Mouse (Mus musculus) forebrain, embryonic 14.5 days (tissue): ENCODE measurements around the gene Scgb1b30. TPM values are rescaled to one million over a fixed set of nuclear protein-coding genes. Genes with fewer than 3 reads are reported as not detected.

Experiments
- ATAC-seq: fragments of 200-750 bp; cut with Nextera tagmentation; 2 replicates; pipeline ENCODE4 v1.8.0; 2017; ENCODE audit warnings: mild to moderate bottlenecking, moderate library complexity
- DNase-seq: peaks from one replicate; pipeline ENCODE4 v3.0.0-alpha.2; 2015; ENCODE audit warnings: low spot score
- H3K27ac ChIP-seq: fragments of 300-500 bp; sonication (generic); 2 replicates; pipeline ENCODE4 v1.5.1; 2014; ENCODE audit warnings: low read depth, mild to moderate bottlenecking, control low read depth, low read length, moderate library complexity
- H3K27me3 ChIP-seq: fragments of 300-500 bp; sonication (generic); replicated peaks from 2 replicates; pipeline ENCODE4 v1.6.1; 2014; ENCODE audit warnings: low read length, control low read depth, mixed read lengths; ENCODE audit not compliant: control insufficient read depth, insufficient read depth
- H3K36me3 ChIP-seq: fragments of 300-500 bp; sonication (generic); 2 replicates; pipeline ENCODE4 v1.6.1; 2014; ENCODE audit warnings: low read length, control low read depth; ENCODE audit not compliant: control insufficient read depth, insufficient read depth
- H3K4me1 ChIP-seq: fragments of 300-500 bp; sonication (generic); 2 replicates; pipeline ENCODE4 v1.6.1; 2014; ENCODE audit warnings: antibody characterized with exemption, low read length, control low read depth; ENCODE audit not compliant: control insufficient read depth, insufficient read depth
- H3K4me2 ChIP-seq: fragments of 300-500 bp; sonication (generic); 2 replicates; pipeline ENCODE4 v1.6.1; 2014; ENCODE audit warnings: mild to moderate bottlenecking, control low read depth, low read length
- H3K4me3 ChIP-seq: fragments of 300-500 bp; sonication (generic); 2 replicates; pipeline ENCODE4 v1.5.1; 2014; ENCODE audit warnings: low read depth, low read length, control low read depth
- H3K9ac ChIP-seq: fragments of 300-500 bp; sonication (generic); 2 replicates; pipeline ENCODE4 v1.6.1; 2014; ENCODE audit warnings: mild to moderate bottlenecking, low read length, control low read depth, moderate library complexity
- H3K9me3 ChIP-seq: fragments of 300-500 bp; sonication (generic); replicated peaks from 2 replicates; pipeline ENCODE4 v1.6.1; 2016; ENCODE audit warnings: low read length, control low read depth, mixed read lengths; ENCODE audit not compliant: control insufficient read depth
- WGBS: fragments of 180-500 bp; shearing (Covaris S2); extraction: QIAGEN DNeasy Blood & Tissue Kit; methylation state at CpG from one replicate; pipeline ENCODE4 v1.1.7; 2014; 5-methylcytosine and 5-hydroxymethylcytosine counted together
- polyA plus RNA-seq: library from polyadenylated mRNA; unstranded; fragments of >200 nt; fragmentation: Nextera tagmentation; extraction: Ambion mirVana; gene quantifications from 2 replicates; pipeline ENCODE4 v1.2.1, GENCODE M21; 2014

Gene Scgb1b30
- polyA plus RNA-seq, 1 experiment from 2014 or later = not detected

GRCm38 (mm10) chr7:34126291-34126690 is 31.1 kb downstream of the Scgb1b30 start:
- Histone ChIP-seq H3K36me3 (0 out of 2 replicates have a peak, but pooled peaks cover 5% of the 10 kb centered on the region), H3K27ac (no peak overlapping the region), H3K9me3 (no peaks in the 10 kb centered on the region), H3K4me2 (no peak overlapping the region), H3K4me1 (peaks cover under 1% of the 10 kb centered on the region; the same call in 1 of the 2 replicates), H3K9ac (no peak overlapping the region), H3K27me3 (no peaks in the 10 kb centered on the region), H3K4me3 (no peak overlapping the region)
- ATAC-seq (no peak), DNase-seq (no peak)
- WGBS = 86% methylated on average over 3 of the region's 3 CpGs

GRCm38 (mm10) chr7:34131118-34131517 is 35.9 kb downstream of the Scgb1b30 start:
- H3K9me3 ChIP-seq = no peaks in the 10 kb centered on the region
- ATAC-seq (no peak), DNase-seq (no peak)
- no peaks in the 10 kb centered on the region for H3K27me3 ChIP-seq
- H3K4me1 ChIP-seq = peaks cover 12% of the 10 kb centered on the region; the same call in 1 of the 2 replicates
- H3K4me2 ChIP-seq = peak overlapping the region; percentile 59; the same call in 1 of the 2 replicates
- no peak overlapping the region for H3K4me3 ChIP-seq
- WGBS = 72% methylated on average over 3 of the region's 3 CpGs
- H3K9ac ChIP-seq = 0 out of 2 replicates have a peak overlapping the region, but pooled peaks have one; percentile 13
- H3K36me3 ChIP-seq = 0 out of 2 replicates have a peak, but pooled peaks cover 2% of the 10 kb centered on the region
- H3K27ac ChIP-seq = no peak overlapping the region

GRCm38 (mm10) chr7:34131959-34132354 is 36.7 kb downstream of the Scgb1b30 start:
- H3K9me3 ChIP-seq = no peaks in the 10 kb centered on the region
- 0 out of 2 replicates have a peak, but pooled peaks cover 1% of the 10 kb centered on the region for H3K36me3 ChIP-seq
- H3K27ac ChIP-seq = no peak overlapping the region
- H3K4me3 ChIP-seq = peak overlapping the region; percentile 74
- WGBS = 13% methylated on average over 3 of the region's 3 CpGs
- H3K4me1 ChIP-seq = peaks cover 12% of the 10 kb centered on the region; the same call in 1 of the 2 replicates
- no peak for DNase-seq
- H3K27me3 ChIP-seq = no peaks in the 10 kb centered on the region
- peak overlapping the region; percentile 84 for H3K9ac ChIP-seq
- ATAC-seq = no peak; the same call in 1 of the 2 replicates
- H3K4me2 ChIP-seq = peak overlapping the region; percentile 59

GRCm38 (mm10) chr7:34132355-34133079 is 37.3 kb downstream of the Scgb1b30 start:
- Histone ChIP-seq H3K36me3 (no peaks in the 10 kb centered on the region), H3K4me1 (peaks cover 12% of the 10 kb centered on the region; the same call in 1 of the 2 replicates), H3K4me3 (peak overlapping the region; percentile 74), H3K9me3 (no peaks in the 10 kb centered on the region), H3K4me2 (peak overlapping the region; percentile 59), H3K27ac (peak overlapping the region; percentile 54; the same call in 1 of the 2 replicates), H3K27me3 (no peaks in the 10 kb centered on the region), H3K9ac (peak overlapping the region; percentile 84)
- DNase-seq (peak; percentile 49), ATAC-seq (peak; percentile 76)
- WGBS = under 1% methylated on average over 81 of the region's 116 CpGs

- DNase-seq (peak; percentile 88), ATAC-seq (peak; percentile 82)
- peak within 1 kb of the TSS; percentile 54 for H3K27ac ChIP-seq
- H3K36me3 ChIP-seq = no peaks in the 10 kb centered on the region
- H3K27me3 ChIP-seq = no peaks in the 10 kb centered on the region
- H3K4me3 ChIP-seq = peak within 1 kb of the TSS; percentile 74
- no peaks in the 10 kb centered on the region for H3K9me3 ChIP-seq
- peaks cover 12% of the 10 kb centered on the region; the same call in 1 of the 2 replicates for H3K4me1 ChIP-seq
- 1% methylated on average over 43 of the region's 65 CpGs for WGBS
- H3K9ac ChIP-seq = peak within 1 kb of the TSS; percentile 84
- H3K4me2 ChIP-seq = peak within 1 kb of the TSS; percentile 59
Observed at GRCm38 (mm10) chr7:34133117-34133762, 38.0 kb downstream of the Scgb1b30 start, which contains the start of gene Wtip. Gene Wtip (minus strand): TSS chr7:34133268.

GRCm38 (mm10) chr7:34134336-34134735 is 39.1 kb downstream of the Scgb1b30 start:
- no peak overlapping the region for H3K4me2 ChIP-seq
- no peak overlapping the region for H3K9ac ChIP-seq
- H3K9me3 ChIP-seq = no peaks in the 10 kb centered on the region
- ATAC-seq = no peak
- DNase-seq = no peak
- H3K4me3 ChIP-seq = no peak overlapping the region
- WGBS = 96% methylated on average over 2 of the region's 2 CpGs
- H3K36me3 ChIP-seq = no peaks in the 10 kb centered on the region
- no peak overlapping the region for H3K27ac ChIP-seq
- H3K27me3 ChIP-seq = no peaks in the 10 kb centered on the region
- H3K4me1 ChIP-seq = peaks cover 12% of the 10 kb centered on the region; the same call in 1 of the 2 replicates

- no peaks in the 10 kb centered on the region for H3K4me1 ChIP-seq
- no peak overlapping the region for H3K4me3 ChIP-seq
- H3K27ac ChIP-seq = no peak overlapping the region
- no peak for DNase-seq
- WGBS = 91% methylated on average over 6 of the region's 6 CpGs
- no peaks in the 10 kb centered on the region for H3K27me3 ChIP-seq
- peaks cover 45% of the 10 kb centered on the region for H3K36me3 ChIP-seq
- no peak for ATAC-seq
- H3K9ac ChIP-seq = no peak overlapping the region
- no peak overlapping the region for H3K4me2 ChIP-seq
- no peaks in the 10 kb centered on the region for H3K9me3 ChIP-seq
Observed at GRCm38 (mm10) chr7:34139493-34139892, 44.3 kb downstream of the Scgb1b30 start.

- no peak for ATAC-seq
- H3K27ac ChIP-seq = no peak overlapping the region
- WGBS = 95% methylated on average over 13 of the region's 13 CpGs
Observed at GRCm38 (mm10) chr7:34141123-34141522, 45.9 kb downstream of the Scgb1b30 start.

More at GRCm38 (mm10) chr7:34141123-34141522, 45.9 kb downstream of the Scgb1b30 start:
- Histone ChIP-seq H3K9ac (no peak overlapping the region), H3K4me3 (no peak overlapping the region), H3K9me3 (no peaks in the 10 kb centered on the region), H3K4me2 (no peak overlapping the region), H3K36me3 (peaks cover 62% of the 10 kb centered on the region), H3K27me3 (no peaks in the 10 kb centered on the region), H3K4me1 (no peaks in the 10 kb centered on the region)
- DNase-seq = no peak
